Mouse (Mus musculus) embryonic facial prominence, embryonic 11.5 days (tissue): Measurements from ENCODE around the gene Opcml. TPM values are rescaled to one million over a fixed set of nuclear protein-coding genes. Genes with fewer than 3 reads are reported as not detected.

Experiments
- ATAC-seq: fragments of 200-750 bp; cut with Nextera tagmentation; replicated peaks from 2 replicates; pipeline ENCODE4 v1.8.0; 2017; ENCODE audit warnings: low read depth; ENCODE audit not compliant: insufficient number of reproducible peaks, low FRiP score, low TSS enrichment
- DNase-seq: peaks from one replicate; pipeline ENCODE4 v3.0.0-alpha.2; 2015; ENCODE audit warnings: low spot score
- H3K27ac ChIP-seq: fragments of 300-500 bp; sonication (generic); replicated peaks from 2 replicates; pipeline ENCODE4 v1.5.1; 2014; ENCODE audit warnings: mild to moderate bottlenecking, low read depth, low read length, control low read depth
- H3K27me3 ChIP-seq: fragments of 300-500 bp; sonication (generic); 2 replicates; pipeline ENCODE4 v1.6.1; 2014; ENCODE audit warnings: mild to moderate bottlenecking, low read length, moderate library complexity, mixed read lengths; ENCODE audit not compliant: control insufficient read depth, insufficient read depth
- H3K36me3 ChIP-seq: fragments of 300-500 bp; sonication (generic); replicated peaks from 2 replicates; pipeline ENCODE4 v1.6.1; 2014; ENCODE audit warnings: low read depth, mild to moderate bottlenecking, low read length, moderate library complexity, mixed read lengths; ENCODE audit not compliant: control insufficient read depth, insufficient read depth
- H3K4me1 ChIP-seq: fragments of 300-500 bp; sonication (generic); 2 replicates; pipeline ENCODE4 v1.6.1; 2014; ENCODE audit warnings: low read length, mixed read lengths; ENCODE audit not compliant: control insufficient read depth, insufficient read depth
- H3K4me2 ChIP-seq: fragments of 300-500 bp; sonication (generic); 2 replicates; pipeline ENCODE4 v1.6.1; 2014; ENCODE audit warnings: low read depth, mild to moderate bottlenecking, control low read depth, low read length, moderate library complexity
- H3K4me3 ChIP-seq: fragments of 300-500 bp; sonication (generic); 2 replicates; pipeline ENCODE4 v1.5.1; 2014; ENCODE audit warnings: low read depth, low read length, control low read depth
- H3K9ac ChIP-seq: fragments of 300-500 bp; sonication (generic); replicated peaks from 2 replicates; pipeline ENCODE4 v1.6.1; 2014; ENCODE audit warnings: mild to moderate bottlenecking, control low read depth, low read length
- H3K9me3 ChIP-seq: fragments of 300-500 bp; sonication (generic); replicated peaks from 2 replicates; pipeline ENCODE4 v1.6.1; 2016; ENCODE audit warnings: mild to moderate bottlenecking, low read length, inconsistent platforms, mixed read lengths; ENCODE audit not compliant: control insufficient read depth
- WGBS: fragments of 180-500 bp; shearing (Covaris S2); extraction: QIAGEN DNeasy Blood & Tissue Kit; methylation state at CpG from one replicate; pipeline ENCODE4 v1.1.7; 2014; 5-methylcytosine and 5-hydroxymethylcytosine counted together
- polyA plus RNA-seq: library from polyadenylated mRNA; unstranded; fragments of >200 nt; fragmentation: Nextera tagmentation; extraction: Ambion mirVana; gene quantifications from 2 replicates; pipeline ENCODE4 v1.2.1, GENCODE M21; 2014

Opcml gene
- polyA plus RNA-seq, 1 experiment from 2014 or later, result 2.3 TPM

DNA sequence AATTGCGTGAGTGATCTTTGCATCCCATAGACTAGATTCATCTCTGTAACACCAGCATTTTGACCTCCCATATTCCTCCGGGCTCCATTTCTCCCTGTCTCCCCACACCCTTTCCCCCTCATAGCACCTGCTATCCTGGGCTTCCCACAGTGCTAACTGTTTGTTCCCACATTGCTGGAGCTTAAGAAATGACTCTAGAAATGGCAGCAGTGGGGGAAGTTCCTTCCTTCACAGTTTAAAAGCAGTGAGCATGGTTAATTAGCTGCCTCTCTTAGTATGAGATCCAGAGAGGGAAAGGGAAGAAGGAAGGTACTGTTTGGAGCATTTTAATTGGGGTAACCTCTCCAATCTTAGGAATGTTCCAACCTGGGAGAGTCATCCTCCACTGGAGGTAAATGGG lies 1035.2 kb downstream of the Opcml start:
- H3K9me3 ChIP-seq, result no peaks in the 10 kb centered on the region
- WGBS, result 90% methylated on average over 2 of the region's 2 CpGs
- H3K4me3 ChIP-seq, result no peak overlapping the region
- no peak for ATAC-seq
- DNase-seq, result no peak
- no peak overlapping the region for H3K9ac ChIP-seq
- H3K4me2 ChIP-seq, result no peak overlapping the region
- no peak overlapping the region for H3K27ac ChIP-seq
- no peaks in the 10 kb centered on the region for H3K36me3 ChIP-seq
- H3K27me3 ChIP-seq, result no peaks in the 10 kb centered on the region
- H3K4me1 ChIP-seq, result no peaks in the 10 kb centered on the region

GRCm38 (mm10) chr9:28845961-28846570 lies 1055.5 kb downstream of the Opcml start:
- H3K27ac ChIP-seq, result no peak overlapping the region
- no peaks in the 10 kb centered on the region for H3K9me3 ChIP-seq
- H3K27me3 ChIP-seq, result no peaks in the 10 kb centered on the region
- no peak overlapping the region for H3K9ac ChIP-seq
- no peaks in the 10 kb centered on the region for H3K36me3 ChIP-seq
- no peak overlapping the region for H3K4me2 ChIP-seq
- ATAC-seq (no peak), DNase-seq (peak; percentile 20)
- WGBS, result 22% methylated on average over 2 of the region's 2 CpGs
- no peaks in the 10 kb centered on the region for H3K4me1 ChIP-seq
- no peak overlapping the region for H3K4me3 ChIP-seq

DNA sequence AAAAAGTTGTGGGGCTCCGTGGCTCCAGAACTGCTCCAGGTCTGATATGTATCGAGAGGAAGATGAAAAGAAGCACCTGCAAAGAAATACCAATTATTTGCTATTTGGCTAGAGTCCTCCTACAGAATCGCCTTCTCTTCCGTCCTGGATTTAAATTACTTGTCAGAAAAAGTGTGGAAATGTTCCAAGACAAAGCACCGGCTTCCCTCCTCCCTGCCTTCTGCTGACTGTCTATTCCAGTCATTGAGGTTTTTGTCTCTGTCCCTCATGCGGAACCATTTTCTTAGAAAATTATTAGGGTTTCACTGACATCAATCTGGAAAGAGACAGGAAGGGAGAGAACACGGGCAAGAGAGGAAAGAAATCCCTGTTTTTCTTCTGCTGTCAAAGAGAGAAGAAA lies 1065.3 kb downstream of the Opcml start:
- Histone ChIP-seq H3K4me2 (no peak overlapping the region), H3K4me3 (no peak overlapping the region), H3K27me3 (no peaks in the 10 kb centered on the region), H3K36me3 (no peaks in the 10 kb centered on the region), H3K27ac (no peak overlapping the region), H3K9me3 (no peaks in the 10 kb centered on the region), H3K4me1 (no peaks in the 10 kb centered on the region), H3K9ac (no peak overlapping the region)
- 79% methylated on average over 7 of the region's 7 CpGs for WGBS
- ATAC-seq (no peak), DNase-seq (no peak)

GRCm38 (mm10) chr9:28861983-28862382 lies 1071.4 kb downstream of the Opcml start:
- DNase-seq (no peak), ATAC-seq (no peak)
- H3K9ac ChIP-seq, result no peak overlapping the region
- H3K9me3 ChIP-seq, result no peaks in the 10 kb centered on the region
- no peak overlapping the region for H3K27ac ChIP-seq
- H3K4me3 ChIP-seq, result no peak overlapping the region
- H3K27me3 ChIP-seq, result no peaks in the 10 kb centered on the region
- no peaks in the 10 kb centered on the region for H3K4me1 ChIP-seq
- WGBS, result 86% methylated on average over 4 of the region's 4 CpGs
- no peaks in the 10 kb centered on the region for H3K36me3 ChIP-seq
- no peak overlapping the region for H3K4me2 ChIP-seq

DNA sequence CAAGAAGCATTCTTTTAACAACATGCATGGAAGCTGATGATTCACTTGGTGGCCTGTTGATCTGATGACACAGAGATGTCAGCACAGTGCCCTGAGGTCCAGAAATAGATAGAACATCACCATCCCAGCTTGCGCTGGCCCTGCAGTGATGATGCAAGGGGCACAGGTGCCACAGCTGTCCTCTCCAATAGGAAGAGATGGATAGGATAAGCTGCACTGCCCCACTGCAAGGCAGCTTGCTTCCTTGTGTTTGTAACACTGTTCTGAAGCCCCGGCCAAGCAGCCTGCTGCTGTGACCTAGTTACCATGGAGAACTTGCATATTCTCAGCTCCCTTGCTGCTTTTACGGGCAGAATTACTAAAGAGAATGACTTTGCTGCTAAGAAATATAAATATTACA lies 1076.7 kb downstream of the Opcml start:
- 83% methylated on average over 3 of the region's 3 CpGs for WGBS
- Histone ChIP-seq H3K9ac (no peak overlapping the region), H3K27me3 (no peaks in the 10 kb centered on the region), H3K9me3 (no peaks in the 10 kb centered on the region), H3K27ac (no peak overlapping the region), H3K36me3 (no peaks in the 10 kb centered on the region), H3K4me1 (no peaks in the 10 kb centered on the region), H3K4me2 (no peak overlapping the region), H3K4me3 (no peak overlapping the region)
- no peak for DNase-seq
- ATAC-seq, result no peak

GRCm38 (mm10) chr9:28870478-28870877 lies 1079.9 kb downstream of the Opcml start:
- Histone ChIP-seq H3K4me1 (no peaks in the 10 kb centered on the region), H3K9me3 (no peaks in the 10 kb centered on the region)
- WGBS, result 69% methylated on average over 1 of the region's 1 CpGs

DNA sequence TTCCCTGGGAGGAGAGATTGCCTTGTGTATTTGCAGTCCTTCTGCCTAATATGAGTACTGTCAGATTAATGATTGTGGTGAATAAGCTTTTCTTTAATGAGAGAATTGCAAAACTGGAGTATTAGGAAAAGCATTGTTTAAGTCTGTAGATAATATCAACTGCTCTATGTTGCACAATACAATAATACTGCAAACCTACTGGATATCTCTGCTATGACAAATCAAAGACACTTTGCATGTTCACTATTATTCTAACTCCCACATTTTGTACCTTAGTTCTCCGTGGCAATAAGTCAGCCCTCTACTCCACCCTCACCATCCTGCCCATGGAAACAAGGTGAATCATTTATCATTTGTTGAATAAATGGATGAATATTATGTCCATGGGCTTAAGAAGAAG lies 1092.0 kb downstream of the Opcml start:
- Histone ChIP-seq H3K4me3 (no peak overlapping the region), H3K4me1 (no peaks in the 10 kb centered on the region), H3K27me3 (no peaks in the 10 kb centered on the region), H3K4me2 (no peak overlapping the region), H3K9ac (no peak overlapping the region), H3K27ac (no peak overlapping the region), H3K9me3 (no peaks in the 10 kb centered on the region), H3K36me3 (no peaks in the 10 kb centered on the region)
- DNase-seq, result no peak
- no peak for ATAC-seq
- 79% methylated on average over 1 of the region's 1 CpGs for WGBS

More at GRCm38 (mm10) chr9:28870478-28870877, 1079.9 kb downstream of the Opcml start:
- no peak for ATAC-seq
- H3K27me3 ChIP-seq, result no peaks in the 10 kb centered on the region
- no peak for DNase-seq
- H3K4me3 ChIP-seq, result no peak overlapping the region
- H3K36me3 ChIP-seq, result no peaks in the 10 kb centered on the region
- H3K4me2 ChIP-seq, result no peak overlapping the region
- no peak overlapping the region for H3K9ac ChIP-seq
- no peak overlapping the region for H3K27ac ChIP-seq

DNA sequence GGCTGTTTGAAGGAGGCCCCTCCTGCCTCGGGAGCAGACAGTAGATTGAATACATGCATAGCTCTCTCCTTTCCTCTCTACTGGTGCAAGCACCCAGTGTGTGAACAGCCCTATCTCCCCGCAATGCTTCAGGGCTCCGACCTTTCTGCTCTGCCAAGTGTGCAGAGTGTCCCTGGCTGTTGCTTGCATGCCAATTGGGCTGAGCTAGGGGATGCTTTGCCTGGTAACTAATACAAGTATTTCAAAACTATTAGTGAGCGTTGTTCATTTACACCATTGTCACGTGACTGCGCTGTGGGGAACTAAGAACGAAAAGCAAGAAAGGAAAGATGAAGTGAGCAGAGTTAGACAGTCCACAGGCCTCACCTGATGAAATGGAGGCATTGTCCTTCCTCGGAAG lies 1101.0 kb downstream of the Opcml start:
- no peaks in the 10 kb centered on the region for H3K9me3 ChIP-seq

More for the DNA sequence above, 1101.0 kb downstream of the Opcml start:
- H3K36me3 ChIP-seq, result no peaks in the 10 kb centered on the region
- 92% methylated on average over 8 of the region's 8 CpGs for WGBS
- H3K4me3 ChIP-seq, result no peak overlapping the region
- H3K27ac ChIP-seq, result no peak overlapping the region
- no peak for ATAC-seq
- no peak overlapping the region for H3K9ac ChIP-seq
- H3K4me2 ChIP-seq, result no peak overlapping the region
- H3K4me1 ChIP-seq, result no peaks in the 10 kb centered on the region; the same call in 1 of the 2 replicates
- DNase-seq, result no peak
- no peaks in the 10 kb centered on the region for H3K27me3 ChIP-seq
